Mouse (Mus musculus) stomach, postnatal 0 days (tissue): ENCODE results near the gene Col23a1.

Experiments used
- CTCF ChIP-seq: IDR thresholded peaks from 2 replicates; pipeline ENCODE4 v1.5.1; 2016; ENCODE audit warnings: antibody characterized with exemption, low read depth, mild to moderate bottlenecking, moderate library complexity
- EP300 ChIP-seq: optimal IDR thresholded peaks from 2 replicates; pipeline ENCODE3; 2016; ENCODE audit warnings: antibody characterized with exemption

DNA sequence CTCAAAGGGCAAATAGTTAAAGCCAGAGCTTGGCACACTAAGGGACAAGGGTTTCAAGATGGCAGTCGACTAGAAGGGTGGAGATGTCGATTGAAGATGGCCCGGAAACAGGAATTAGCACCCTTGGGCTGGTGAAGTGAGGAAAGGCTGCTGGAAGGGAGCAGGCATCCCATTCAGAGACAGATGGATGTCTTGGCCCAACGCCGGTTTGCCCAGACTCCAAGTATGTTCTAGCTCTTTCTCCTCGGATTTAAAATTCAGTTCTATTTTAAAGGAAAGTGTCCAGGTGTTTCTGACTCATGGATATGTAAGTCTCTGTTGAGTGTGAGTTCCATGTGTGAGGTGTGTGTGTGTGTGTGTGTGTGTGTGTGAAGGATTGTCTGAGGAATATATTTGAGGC is 53.1 kb downstream of the Col23a1 start:
- TF ChIP-seq CTCF (no peak), EP300 (no peak)
